Comparison of ENCODE assay signal across 14 mouse cellular contexts in genomic region chr1:171681531-171682299, GRCm38 (mm10). TPM values are rescaled to one million over a fixed set of nuclear protein-coding genes. Genes with fewer than 3 reads are reported as not detected.
A peak's percentile ranks its signal among the peaks of the same experiment; 100 is the strongest.
DNase-seq lines count a peak whose midpoint lies in the region; ATAC-seq and TF ChIP-seq lines count a peak whose summit lies in the region.
"Had no signal": no experiment of that assay in that cellular context is flagged by ENCODE, and none has a peak within 500 bp of the region (broad histone marks: within the 10 kb centered on the region; RNA-seq: fewer than 3 reads in every experiment).

Gene Cd48, plus strand, starts transcription at chr1:171682009.

- no peak within 1 kb of the TSS for H3K9ac ChIP-seq in liver, embryonic 15.5 days
- no peak within 1 kb of the TSS for H3K9ac ChIP-seq in kidney, embryonic 16.5 days (replicated peaks; ENCODE audit: low read length)
- H3K9ac ChIP-seq: forebrain, postnatal 0 days; neural tube, embryonic 12.5 days had no signal

- no peaks in the 10 kb centered on the region for H3K27me3 ChIP-seq in spleen, adult 2 months (ENCODE audit: control insufficient read depth, insufficient read depth, low read length)
- H3K27me3 ChIP-seq in liver, embryonic 15.5 days = no peaks in the 10 kb centered on the region
- no peaks in the 10 kb centered on the region for H3K27me3 ChIP-seq in kidney, embryonic 16.5 days (ENCODE audit: insufficient read depth, low read length)
- H3K27me3 ChIP-seq: neural tube, embryonic 12.5 days had no signal

- H3K4me1 ChIP-seq in spleen, adult 2 months (ENCODE audit: control insufficient read depth, insufficient read depth, insufficient read length) = peaks cover 24% of the 10 kb centered on the region
- H3K4me1 ChIP-seq in liver, embryonic 15.5 days (replicated peaks) = peaks cover 6% of the 10 kb centered on the region; the same call in 1 of the 2 replicates
- H3K4me1 ChIP-seq in kidney, embryonic 16.5 days (ENCODE audit: insufficient read depth, low read length) = no peaks in the 10 kb centered on the region
- H3K4me1 ChIP-seq: embryonic facial prominence, embryonic 10.5 days; neural tube, embryonic 12.5 days had no signal

- peak within 1 kb of the TSS; percentile 99 for H3K4me3 ChIP-seq in spleen, adult 2 months (ENCODE audit: extremely low read depth, insufficient read depth, insufficient read length)
- peak within 1 kb of the TSS; percentile 26 for H3K4me3 ChIP-seq in liver, embryonic 15.5 days (replicated peaks)
- H3K4me3 ChIP-seq in kidney, embryonic 16.5 days (ENCODE audit: low read length) = no peak within 1 kb of the TSS
- H3K4me3 ChIP-seq: embryonic facial prominence, embryonic 10.5 days; neural tube, embryonic 12.5 days had no signal

- TF ChIP-seq POLR2A in spleen, adult 2 months (IDR thresholded peaks at IDR 0.05; ENCODE audit: low read depth, low read length) = peak; percentile 32

- H3K9me3 ChIP-seq in liver, embryonic 15.5 days (replicated peaks) = no peaks in the 10 kb centered on the region
- H3K9me3 ChIP-seq in kidney, embryonic 16.5 days (ENCODE audit: low read length) = no peaks in the 10 kb centered on the region
- H3K9me3 ChIP-seq: embryonic facial prominence, embryonic 10.5 days; neural tube, embryonic 12.5 days had no signal

- peak in 1 of 2 experiments; percentile 19 for DNase-seq in spleen, adult 2 months (ENCODE audit: low read depth in 1 of 2, low spot score in 2 of 2)
- DNase-seq in spleen, postnatal 14 days (ENCODE audit: low spot score in 2 of 2) = no peak
- DNase-seq in thymus, postnatal 14 days = peak; percentile 39
- DNase-seq in natural killer cell, adult 2 months (ENCODE audit: low spot score in 2 of 2) = no peak
- no peak for DNase-seq in adrenal gland, postnatal 14 days
- DNase-seq: forebrain, postnatal 0 days; kidney, adult 11 months; layer of hippocampus, postnatal 36 days; right cerebral cortex, postnatal 25 days had no signal

- H3K36me3 ChIP-seq in spleen, adult 2 months (ENCODE audit: control insufficient read depth, insufficient read depth, low read length) = 0 out of 2 replicates have a peak, but pooled peaks cover 2% of the 10 kb centered on the region
- no peaks in the 10 kb centered on the region for H3K36me3 ChIP-seq in liver, embryonic 15.5 days (replicated peaks)
- no peaks in the 10 kb centered on the region for H3K36me3 ChIP-seq in kidney, embryonic 16.5 days (ENCODE audit: insufficient read depth, low read length)
- H3K36me3 ChIP-seq: embryonic facial prominence, embryonic 10.5 days; neural tube, embryonic 12.5 days had no signal

- WGBS in spleen, adult 2 months = 9% methylated on average over 14 of the region's 14 CpGs
- 26% methylated on average over 14 of the region's 14 CpGs for WGBS in liver, embryonic 15.5 days (ENCODE audit: insufficient replicate concordance)
- WGBS in kidney, embryonic 16.5 days = 82% methylated on average over 14 of the region's 14 CpGs

- H3K27ac ChIP-seq in spleen, adult 2 months (ENCODE audit: insufficient read depth, low read length) = peak within 1 kb of the TSS; percentile 96
- peak within 1 kb of the TSS; percentile 62; the same call in 1 of the 2 replicates for H3K27ac ChIP-seq in liver, embryonic 15.5 days (replicated peaks)
- H3K27ac ChIP-seq in kidney, embryonic 16.5 days (ENCODE audit: low read length) = no peak within 1 kb of the TSS
- H3K27ac ChIP-seq: embryonic facial prominence, embryonic 10.5 days; neural tube, embryonic 12.5 days had no signal

- TF ChIP-seq CTCF in spleen, adult 2 months (IDR thresholded peaks at IDR 0.05; ENCODE audit: extremely low read depth, insufficient read depth, insufficient read length, insufficient replicate concordance) = no peak

- peak; percentile 64 for ATAC-seq in activated CD4-positive, CD25-positive, alpha-beta regulatory T cell, adult 4 months
- no peak for ATAC-seq in liver, embryonic 15.5 days (ENCODE audit: insufficient read depth)
- no peak for ATAC-seq in kidney, embryonic 16.5 days (ENCODE audit: low FRiP score, low TSS enrichment)
- ATAC-seq: forebrain, postnatal 0 days had no signal

- H3K4me2 ChIP-seq in liver, embryonic 15.5 days = peak within 1 kb of the TSS; percentile 23
- H3K4me2 ChIP-seq in kidney, embryonic 16.5 days (replicated peaks; ENCODE audit: low read depth, low read length) = no peak within 1 kb of the TSS
- H3K4me2 ChIP-seq: neural tube, embryonic 12.5 days had no signal

RNA-seq across cellular contexts. Expression of gene Cd48, which starts in this region (rescaled TPM):
- polyA plus RNA-seq in spleen, adult 2 months (2012; rRNA removed) = 46.1 and 50.3 TPM in 2 replicates
- 100 to 1,000 TPM; 665 to 693 TPM for polyA plus RNA-seq in activated CD4-positive, CD25-positive, alpha-beta regulatory T cell, adult 4 months (2017; shearing (Covaris generic))
- polyA plus RNA-seq in liver, embryonic 15.5 days (2015; fragmentation: Nextera tagmentation; extraction: Ambion mirVana) = 11.6 and 11.8 TPM in 2 replicates
- polyA plus RNA-seq in kidney, embryonic 16.5 days (2015; fragmentation: Nextera tagmentation; extraction: Ambion mirVana) = 2.3 and 2.8 TPM in 2 replicates
- total RNA-seq in adrenal gland, postnatal 14 days (2021) = 2.6 and 7.7 TPM in 2 replicates

Comparison
In these comparisons a context has a peak if more than half of its experiments do, and no peak if none do; other contexts are left out.
1. RNA of gene Cd48 (polyA plus RNA-seq): 665 to 693 TPM in activated CD4-positive, CD25-positive, alpha-beta regulatory T cell, adult 4 months; 46.1 to 50.3 TPM in spleen, adult 2 months, 11.6 to 11.8 TPM in liver, embryonic 15.5 days and 2.3 to 2.8 TPM in kidney, embryonic 16.5 days; every median in the first group is over 10 times any median in the second.